Mouse (Mus musculus) lung, postnatal 0 days (tissue): ENCODE results near the gene Mageb3.

ENCODE experiments used
- CTCF ChIP-seq: IDR thresholded peaks from 2 replicates; pipeline ENCODE4 v1.5.1; 2016; ENCODE audit warnings: antibody characterized with exemption, mild to moderate bottlenecking
- EP300 ChIP-seq: IDR thresholded peaks from 2 replicates; pipeline ENCODE4 v1.6.1; 2016; ENCODE audit warnings: antibody characterized with exemption, mild to moderate bottlenecking, control low read depth

DNA sequence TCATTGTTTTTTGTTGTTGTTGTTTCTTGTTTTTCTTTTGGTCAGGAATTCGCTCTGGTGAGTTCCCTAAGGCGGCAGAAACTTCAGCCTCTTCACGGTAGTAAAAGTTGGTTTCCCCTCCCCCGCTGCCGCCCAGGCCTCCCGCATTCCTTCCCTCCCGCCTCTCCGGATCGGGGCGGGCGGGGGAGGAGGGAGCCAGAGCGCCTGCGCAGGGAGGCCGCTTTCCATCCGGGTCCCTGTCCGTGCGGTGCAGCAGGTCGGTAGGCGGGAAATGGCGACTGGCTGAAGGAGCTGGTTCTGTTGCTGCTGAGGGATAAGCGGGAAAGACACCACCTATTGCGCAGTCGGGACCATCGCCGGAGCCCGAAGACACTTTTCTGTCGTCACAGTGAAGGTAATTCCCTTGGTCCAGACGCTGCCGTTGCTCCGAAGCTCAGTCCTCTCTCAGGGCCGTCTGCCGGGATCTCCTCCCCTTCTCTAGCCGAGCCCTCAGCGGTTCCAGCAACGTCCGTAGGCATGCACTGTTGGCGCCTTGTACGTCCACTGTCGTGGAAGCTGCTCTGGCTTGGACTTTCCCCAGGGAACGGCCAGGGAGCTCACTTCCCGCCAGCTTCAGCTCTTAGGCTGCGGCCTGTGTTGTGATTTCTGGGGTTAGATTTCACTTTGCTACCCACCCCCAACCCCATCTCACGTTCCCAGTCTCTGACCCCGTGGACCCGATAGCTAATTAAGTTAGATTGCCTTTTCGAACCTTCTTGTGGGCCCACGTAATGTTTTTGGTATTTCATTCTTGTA is 529 bp upstream of the Mageb3 start:
- TF ChIP-seq CTCF = peak; percentile 1; the same call in 1 of the 2 replicates
- no peak for TF ChIP-seq EP300
